Mouse (Mus musculus) forebrain, embryonic 14.5 days (tissue): ENCODE data around the gene Srsf4. TPM values are rescaled to one million over a fixed set of nuclear protein-coding genes. Genes with fewer than 3 reads are reported as not detected.

Experiments used
- ATAC-seq: fragments of 200-750 bp; cut with Nextera tagmentation; 2 replicates; pipeline ENCODE4 v1.8.0; 2017; ENCODE audit warnings: mild to moderate bottlenecking, moderate library complexity
- DNase-seq: peaks from one replicate; pipeline ENCODE4 v3.0.0-alpha.2; 2015; ENCODE audit warnings: low spot score
- H3K27ac ChIP-seq: fragments of 300-500 bp; sonication (generic); 2 replicates; pipeline ENCODE4 v1.5.1; 2014; ENCODE audit warnings: low read depth, mild to moderate bottlenecking, control low read depth, low read length, moderate library complexity
- H3K27me3 ChIP-seq: fragments of 300-500 bp; sonication (generic); replicated peaks from 2 replicates; pipeline ENCODE4 v1.6.1; 2014; ENCODE audit warnings: low read length, control low read depth, mixed read lengths; ENCODE audit not compliant: control insufficient read depth, insufficient read depth
- H3K36me3 ChIP-seq: fragments of 300-500 bp; sonication (generic); 2 replicates; pipeline ENCODE4 v1.6.1; 2014; ENCODE audit warnings: low read length, control low read depth; ENCODE audit not compliant: control insufficient read depth, insufficient read depth
- H3K4me1 ChIP-seq: fragments of 300-500 bp; sonication (generic); 2 replicates; pipeline ENCODE4 v1.6.1; 2014; ENCODE audit warnings: antibody characterized with exemption, low read length, control low read depth; ENCODE audit not compliant: control insufficient read depth, insufficient read depth
- H3K4me2 ChIP-seq: fragments of 300-500 bp; sonication (generic); 2 replicates; pipeline ENCODE4 v1.6.1; 2014; ENCODE audit warnings: mild to moderate bottlenecking, control low read depth, low read length
- H3K4me3 ChIP-seq: fragments of 300-500 bp; sonication (generic); 2 replicates; pipeline ENCODE4 v1.5.1; 2014; ENCODE audit warnings: low read depth, low read length, control low read depth
- H3K9ac ChIP-seq: fragments of 300-500 bp; sonication (generic); 2 replicates; pipeline ENCODE4 v1.6.1; 2014; ENCODE audit warnings: mild to moderate bottlenecking, low read length, control low read depth, moderate library complexity
- H3K9me3 ChIP-seq: fragments of 300-500 bp; sonication (generic); replicated peaks from 2 replicates; pipeline ENCODE4 v1.6.1; 2016; ENCODE audit warnings: low read length, control low read depth, mixed read lengths; ENCODE audit not compliant: control insufficient read depth
- WGBS: fragments of 180-500 bp; shearing (Covaris S2); extraction: QIAGEN DNeasy Blood & Tissue Kit; methylation state at CpG from one replicate; pipeline ENCODE4 v1.1.7; 2014; 5-methylcytosine and 5-hydroxymethylcytosine counted together
- polyA plus RNA-seq: library from polyadenylated mRNA; unstranded; fragments of >200 nt; fragmentation: Nextera tagmentation; extraction: Ambion mirVana; gene quantifications from 2 replicates; pipeline ENCODE4 v1.2.1, GENCODE M21; 2014

Gene Srsf4
- polyA plus RNA-seq = 109 and 132 TPM in 2 replicates

DNA sequence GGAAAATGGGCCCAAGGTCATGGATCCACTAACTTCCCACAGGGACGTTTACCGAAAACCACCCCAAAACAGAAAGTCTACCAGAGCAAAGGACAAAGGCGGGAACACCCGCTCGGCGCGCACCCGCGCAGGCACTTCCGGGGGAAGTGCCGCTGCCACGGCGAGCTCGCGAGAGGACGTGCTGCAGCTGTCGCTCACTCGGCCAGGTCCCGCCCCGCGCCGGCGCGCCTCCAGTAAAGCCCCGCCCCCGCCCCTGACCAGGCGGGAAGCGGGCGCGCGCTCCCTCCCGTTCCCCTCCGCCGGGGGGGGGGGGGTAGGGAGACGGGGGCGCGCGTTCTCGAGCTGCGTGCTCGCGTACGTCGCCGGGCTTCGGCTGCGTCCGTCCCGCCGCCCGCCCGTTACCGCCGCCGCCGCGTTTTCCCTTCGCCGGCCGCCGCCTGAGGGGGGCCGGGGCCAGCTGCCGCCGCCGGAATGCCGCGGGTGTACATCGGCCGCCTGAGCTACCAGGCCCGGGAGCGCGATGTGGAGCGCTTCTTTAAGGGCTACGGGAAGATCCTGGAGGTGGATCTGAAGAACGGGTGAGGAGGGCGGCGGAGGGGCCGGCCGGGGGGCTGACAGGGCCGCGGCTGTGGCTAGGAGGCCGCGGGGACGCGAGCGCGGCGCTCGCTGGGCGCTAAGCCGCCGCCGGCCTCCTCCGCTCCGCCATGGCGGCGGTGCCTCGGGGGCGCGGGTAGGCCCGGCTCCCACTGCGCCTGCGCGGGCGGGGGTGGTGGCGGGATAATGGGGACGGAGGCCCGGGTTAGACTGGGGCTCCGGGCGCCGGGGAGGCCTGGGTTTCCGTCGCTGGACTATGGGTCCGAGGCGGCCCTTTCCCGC is at the start of gene Srsf4:
Gene Srsf4, plus strand, starts transcription at position 325 of the 876 bp plus-strand sequence.
- under 1% methylated on average over 82 of the region's 116 CpGs for WGBS
- H3K4me3 ChIP-seq = peak within 1 kb of the TSS; percentile 99
- peaks cover 25% of the 10 kb centered on the region for H3K4me1 ChIP-seq
- peak within 1 kb of the TSS; percentile 100 for H3K27ac ChIP-seq
- H3K27me3 ChIP-seq = no peaks in the 10 kb centered on the region
- peak within 1 kb of the TSS; percentile 100 for H3K9ac ChIP-seq
- peak; percentile 96 for ATAC-seq
- peak within 1 kb of the TSS; percentile 94 for H3K4me2 ChIP-seq
- peak; percentile 98 for DNase-seq
- H3K9me3 ChIP-seq = no peaks in the 10 kb centered on the region
- H3K36me3 ChIP-seq = no peaks in the 10 kb centered on the region

DNA sequence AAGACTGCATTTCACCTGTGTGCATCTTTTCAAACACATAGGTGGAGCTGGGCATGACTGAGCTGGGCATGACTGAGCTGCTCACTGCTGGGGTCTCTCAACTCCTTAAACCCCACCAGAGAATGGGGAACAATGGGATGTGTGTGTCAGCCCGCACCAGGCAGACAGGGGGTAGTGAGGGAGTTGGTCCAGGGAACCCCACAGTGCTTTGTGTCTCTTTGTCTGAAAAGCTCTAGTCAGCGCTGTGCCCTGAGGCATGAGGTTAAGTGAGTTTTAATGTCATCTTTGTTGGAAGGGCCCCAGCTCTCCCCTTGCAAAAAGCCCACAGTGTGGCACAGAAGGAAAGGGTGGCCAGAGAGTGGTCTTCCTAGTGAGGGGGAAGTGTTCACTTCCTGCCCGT is 48.5 kb upstream of the Srsf4 start:
- no peak for ATAC-seq
- Histone ChIP-seq H3K4me3 (no peak overlapping the region), H3K4me2 (no peak overlapping the region), H3K9me3 (no peaks in the 10 kb centered on the region), H3K27ac (no peak overlapping the region), H3K36me3 (0 out of 2 replicates have a peak, but pooled peaks cover 3% of the 10 kb centered on the region), H3K9ac (no peak overlapping the region), H3K4me1 (peaks cover 6% of the 10 kb centered on the region; the same call in 1 of the 2 replicates), H3K27me3 (no peaks in the 10 kb centered on the region)
- no peak for DNase-seq
- 10% methylated on average over 3 of the region's 3 CpGs for WGBS

DNA sequence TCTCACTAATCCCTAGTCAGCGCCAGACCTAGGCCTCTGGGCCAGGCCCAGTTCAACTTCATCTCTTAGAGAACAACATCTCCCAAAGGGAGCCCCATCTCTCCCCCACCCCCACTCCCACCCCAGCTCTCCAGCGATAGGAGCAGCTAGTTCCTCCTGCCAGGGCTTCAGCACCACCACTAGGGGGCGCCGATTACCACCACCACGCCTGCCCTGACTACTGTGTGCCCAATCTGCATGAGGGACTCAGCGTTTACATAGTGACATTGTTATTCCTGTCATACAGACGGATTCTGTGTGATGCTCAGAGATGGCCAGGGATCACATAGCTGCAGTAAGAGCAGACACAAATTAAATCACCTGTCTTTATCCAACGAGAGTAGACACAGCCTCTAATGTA is 47.6 kb upstream of the Srsf4 start:
- H3K4me3 ChIP-seq = no peak overlapping the region
- no peaks in the 10 kb centered on the region for H3K9me3 ChIP-seq
- no peaks in the 10 kb centered on the region for H3K27me3 ChIP-seq
- H3K9ac ChIP-seq = no peak overlapping the region
- 46% methylated on average over 8 of the region's 8 CpGs for WGBS
- H3K4me2 ChIP-seq = no peak overlapping the region
- H3K27ac ChIP-seq = no peak overlapping the region
- peaks cover 10% of the 10 kb centered on the region; the same call in 1 of the 2 replicates for H3K4me1 ChIP-seq
- H3K36me3 ChIP-seq = 0 out of 2 replicates have a peak, but pooled peaks cover under 1% of the 10 kb centered on the region
- ATAC-seq (no peak), DNase-seq (no peak)

DNA sequence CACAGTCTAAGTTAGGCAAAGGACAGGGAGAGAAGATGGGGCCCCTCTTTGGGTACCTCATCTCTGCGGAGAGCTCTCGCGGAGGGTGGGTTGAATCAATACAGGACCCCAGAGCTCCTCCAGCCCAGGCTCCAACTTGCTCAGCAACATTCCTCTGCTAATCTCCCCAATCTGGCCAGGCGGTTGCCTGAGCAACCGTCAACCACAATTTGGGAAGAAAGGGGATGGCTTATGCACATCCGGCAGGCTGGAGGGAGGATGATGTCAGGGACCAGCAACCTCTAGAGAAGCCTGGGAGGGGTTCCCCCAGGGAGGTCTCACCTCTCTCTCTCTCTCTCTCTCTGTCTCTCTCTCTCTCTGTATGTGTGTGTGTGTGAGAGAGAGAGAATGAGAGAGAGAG is 46.5 kb upstream of the Srsf4 start:
- H3K4me3 ChIP-seq = no peak overlapping the region
- H3K9ac ChIP-seq = no peak overlapping the region
- H3K27ac ChIP-seq = no peak overlapping the region
- DNase-seq (peak; percentile 58), ATAC-seq (no peak; the same call in 1 of the 2 replicates)
- H3K9me3 ChIP-seq = no peaks in the 10 kb centered on the region
- H3K27me3 ChIP-seq = no peaks in the 10 kb centered on the region
- H3K36me3 ChIP-seq = no peaks in the 10 kb centered on the region
- 6% methylated on average over 6 of the region's 6 CpGs for WGBS
- H3K4me2 ChIP-seq = no peak overlapping the region
- H3K4me1 ChIP-seq = peaks cover 10% of the 10 kb centered on the region; the same call in 1 of the 2 replicates

DNA sequence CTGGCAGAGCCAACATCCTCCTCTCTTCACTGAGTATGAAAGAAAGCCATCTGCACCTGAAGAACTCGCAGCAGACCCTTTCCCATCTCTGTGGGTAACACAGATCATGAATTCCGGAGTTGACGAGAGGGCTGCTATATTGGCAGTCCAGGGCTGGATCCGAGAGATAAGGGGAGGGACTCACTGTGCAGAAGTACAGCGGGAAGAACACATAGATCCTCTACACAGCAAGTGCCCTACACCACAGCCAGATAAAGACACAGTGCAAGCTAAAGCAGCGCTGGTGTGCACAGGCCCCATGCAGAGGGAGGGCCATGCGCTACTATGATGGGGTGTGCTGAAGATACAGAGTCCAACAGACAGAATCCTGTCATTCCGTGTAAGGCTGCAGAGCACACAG is 44.3 kb upstream of the Srsf4 start:
- WGBS = 74% methylated on average over 8 of the region's 8 CpGs
- H3K9me3 ChIP-seq = no peaks in the 10 kb centered on the region
- H3K4me2 ChIP-seq = no peak overlapping the region
- no peak overlapping the region for H3K4me3 ChIP-seq
- no peak overlapping the region for H3K9ac ChIP-seq
- no peak for DNase-seq
- no peak overlapping the region for H3K27ac ChIP-seq
- no peaks in the 10 kb centered on the region for H3K27me3 ChIP-seq
- ATAC-seq = no peak
- H3K36me3 ChIP-seq = no peaks in the 10 kb centered on the region
- H3K4me1 ChIP-seq = peaks cover 10% of the 10 kb centered on the region; the same call in 1 of the 2 replicates

DNA sequence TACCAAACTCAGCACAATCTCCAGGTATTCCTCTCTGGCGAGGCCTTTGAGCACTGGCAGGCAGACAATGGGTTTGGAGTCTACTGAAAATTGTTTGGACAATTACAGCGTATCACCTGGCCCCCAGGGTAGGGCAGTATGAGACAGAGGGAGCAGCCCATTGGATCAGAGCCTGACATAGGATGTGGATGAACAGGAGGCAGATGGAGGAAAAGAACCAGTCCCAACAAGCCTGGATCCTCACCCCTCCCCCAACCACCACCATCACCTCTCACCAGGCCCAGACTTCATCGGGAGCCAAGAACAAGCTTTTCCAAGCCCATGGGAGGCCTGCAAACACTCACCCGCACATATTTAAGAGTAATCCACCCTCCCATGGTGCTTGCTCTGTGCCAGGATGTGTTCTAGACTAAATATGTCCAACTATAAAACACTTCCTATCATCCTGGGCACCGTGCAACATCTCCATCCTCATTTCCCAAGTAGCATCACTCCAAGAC is 41.8 kb upstream of the Srsf4 start:
- WGBS = 75% methylated on average over 5 of the region's 5 CpGs
- H3K9ac ChIP-seq = no peak overlapping the region
- no peaks in the 10 kb centered on the region for H3K36me3 ChIP-seq
- peaks cover 10% of the 10 kb centered on the region; the same call in 1 of the 2 replicates for H3K4me1 ChIP-seq
- ATAC-seq (no peak), DNase-seq (no peak)
- H3K4me2 ChIP-seq = no peak overlapping the region
- H3K27me3 ChIP-seq = no peaks in the 10 kb centered on the region
- H3K27ac ChIP-seq = no peak overlapping the region
- no peak overlapping the region for H3K4me3 ChIP-seq
- no peaks in the 10 kb centered on the region for H3K9me3 ChIP-seq

DNA sequence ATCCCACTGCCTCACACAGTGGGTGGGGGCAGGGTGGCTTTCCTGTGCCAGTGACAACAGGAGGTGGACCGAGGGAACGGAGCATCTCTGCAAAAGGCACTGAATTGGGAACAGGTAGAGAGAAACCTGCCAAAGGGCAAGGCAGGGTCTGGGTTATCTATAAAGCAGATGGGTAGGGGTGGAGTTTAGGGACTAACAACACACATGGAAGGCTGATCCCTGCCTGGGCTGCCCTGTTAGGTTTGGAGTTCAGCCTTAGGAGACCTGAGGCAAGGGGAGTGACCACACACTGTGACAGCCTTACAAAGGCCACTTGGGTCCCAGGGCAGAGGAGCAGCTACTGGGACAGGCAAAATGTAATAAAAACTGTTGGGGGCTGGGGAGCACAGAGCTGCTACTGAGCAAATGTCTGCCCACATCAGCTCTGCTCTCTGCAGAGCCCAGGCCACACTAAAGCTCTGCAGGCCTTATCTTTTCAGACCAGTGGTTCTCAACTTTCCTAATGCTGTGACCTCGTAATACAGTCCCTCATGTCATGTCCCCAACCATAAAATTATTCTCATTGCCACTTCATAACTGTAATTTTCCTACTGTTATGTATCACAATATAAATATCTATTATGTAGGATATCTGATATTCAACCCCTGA is 40.5 kb upstream of the Srsf4 start:
- Histone ChIP-seq H3K4me3 (no peak overlapping the region), H3K27me3 (no peaks in the 10 kb centered on the region), H3K4me2 (no peak overlapping the region), H3K36me3 (no peaks in the 10 kb centered on the region), H3K27ac (no peak overlapping the region), H3K9me3 (no peaks in the 10 kb centered on the region), H3K4me1 (peaks cover 10% of the 10 kb centered on the region; the same call in 1 of the 2 replicates), H3K9ac (no peak overlapping the region)
- ATAC-seq = no peak
- 76% methylated on average over 3 of the region's 3 CpGs for WGBS
- DNase-seq = no peak

DNA sequence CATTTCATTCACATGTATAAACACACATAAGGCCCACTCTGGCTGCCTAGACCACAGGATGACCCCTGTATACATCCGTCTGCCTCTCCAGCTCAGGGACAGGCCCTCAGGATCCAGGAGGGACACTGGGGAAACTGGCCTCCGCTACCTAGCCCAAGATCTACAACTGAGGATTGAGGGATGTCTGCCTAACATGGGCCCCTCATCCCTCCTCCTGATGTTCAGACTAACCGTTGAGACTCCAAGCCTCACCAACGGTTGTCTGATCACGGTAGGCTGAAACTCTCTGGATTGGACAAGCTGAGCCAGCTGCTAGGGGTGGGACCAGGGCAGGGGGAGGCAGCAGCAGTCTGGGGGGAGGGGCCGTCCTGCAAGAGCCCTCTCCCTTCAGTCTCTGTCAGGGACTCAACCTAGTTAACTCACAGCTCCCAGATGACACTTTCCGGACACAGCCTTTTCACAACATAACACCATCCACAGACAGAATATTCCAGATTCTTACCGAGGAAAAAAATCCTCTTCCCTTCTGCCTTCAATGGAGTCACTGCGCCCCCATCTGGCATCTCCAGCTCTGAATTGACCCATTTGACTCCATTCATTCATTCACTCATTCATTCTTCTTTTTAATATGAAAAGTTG is 39.3 kb upstream of the Srsf4 start:
- no peaks in the 10 kb centered on the region for H3K9me3 ChIP-seq
- peaks cover 10% of the 10 kb centered on the region; the same call in 1 of the 2 replicates for H3K4me1 ChIP-seq
- ATAC-seq (no peak), DNase-seq (peak; percentile 54)
- H3K36me3 ChIP-seq = no peaks in the 10 kb centered on the region
- H3K9ac ChIP-seq = no peak overlapping the region
- no peak overlapping the region for H3K27ac ChIP-seq
- 27% methylated on average over 9 of the region's 9 CpGs for WGBS
- no peak overlapping the region for H3K4me3 ChIP-seq
- no peak overlapping the region for H3K4me2 ChIP-seq
- no peaks in the 10 kb centered on the region for H3K27me3 ChIP-seq
